Mouse (Mus musculus): ENCODE data around the gene Gm3448.
"Not testable (repeated sequence)": the region's sequence is repeated elsewhere in the genome, so short reads cannot be mapped to it uniquely, and the experiment has no call there.

DNA sequence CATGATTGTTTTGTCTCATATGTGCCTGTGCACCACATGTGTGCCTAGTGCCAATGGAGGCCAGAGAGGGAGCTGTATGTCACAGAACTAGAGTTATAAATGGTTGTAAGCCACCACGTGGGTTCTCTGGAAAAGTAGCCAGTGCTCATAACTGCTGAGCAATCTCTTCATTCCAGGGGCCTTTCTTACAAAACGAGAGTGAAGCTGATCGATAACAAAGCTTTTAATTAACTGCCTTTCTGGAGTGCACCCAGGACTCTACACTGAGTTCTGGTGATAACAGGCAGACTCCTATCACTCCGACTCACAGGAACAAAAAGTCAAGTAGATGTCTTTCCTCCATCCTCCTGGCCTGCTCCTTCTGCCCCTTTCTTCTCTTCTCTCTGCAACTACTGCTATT, 41.3 kb downstream of the Gm3448 start:
- not testable (repeated sequence) for TF ChIP-seq POLR2A (IDR thresholded peaks at IDR 0.05; ENCODE audit: borderline replicate concordance, extremely low read depth, low read depth, low read length); CTCF (IDR thresholded peaks at IDR 0.05; ENCODE audit: insufficient read depth, low read length)

Measured in lung, adult 2 months (tissue).